Mouse (Mus musculus) ES-Bruce4 (cell line): ENCODE results near the gene Lpar1. TPM values are rescaled to one million over a fixed set of nuclear protein-coding genes. Genes with fewer than 3 reads are reported as not detected.

Experiments
- H3K27ac ChIP-seq: 2 replicates; pipeline ENCODE4 v1.5.1; 2012; ENCODE audit warnings: low read length, inconsistent platforms; ENCODE audit not compliant: insufficient read depth
- H3K27me3 ChIP-seq: 2 replicates; pipeline ENCODE4 v1.6.1; 2012; ENCODE audit warnings: mild to moderate bottlenecking, low read length, inconsistent platforms; ENCODE audit not compliant: control insufficient read depth, poor library complexity, insufficient read depth, severe bottlenecking
- H3K36me3 ChIP-seq: 2 replicates; pipeline ENCODE4 v1.6.1; 2012; ENCODE audit warnings: inconsistent platforms, mild to moderate bottlenecking, low read length, moderate library complexity; ENCODE audit not compliant: control insufficient read depth, poor library complexity, insufficient read depth, severe bottlenecking
- H3K4me1 ChIP-seq: one replicate; pipeline ENCODE4 v1.8.1; 2011; ENCODE audit warnings: low read length; ENCODE audit not compliant: control insufficient read depth, insufficient read depth
- H3K4me3 ChIP-seq: 2 replicates; pipeline ENCODE4 v1.5.1; 2011; ENCODE audit warnings: low read depth, mild to moderate bottlenecking, low read length
- H3K9ac ChIP-seq: 2 replicates; pipeline ENCODE4 v1.6.1; 2012; ENCODE audit warnings: low read depth, mild to moderate bottlenecking, inconsistent platforms; ENCODE audit not compliant: poor library complexity, severe bottlenecking
- H3K9me3 ChIP-seq: replicated peaks from 2 replicates; pipeline ENCODE4 v1.6.1; 2012; ENCODE audit warnings: mild to moderate bottlenecking, low read length, inconsistent platforms; ENCODE audit not compliant: control insufficient read depth, poor library complexity, insufficient read depth, severe bottlenecking
- CTCF ChIP-seq: IDR thresholded peaks from one replicate; pipeline ENCODE4 v1.8.1; 2011; ENCODE audit warnings: low read depth, low read length
- EP300 ChIP-seq: IDR thresholded peaks from 2 replicates; pipeline ENCODE4 v1.6.1; 2011; ENCODE audit warnings: low read depth, low read length; ENCODE audit not compliant: insufficient read depth
- POLR2A ChIP-seq: IDR thresholded peaks from one replicate; pipeline ENCODE4 v1.8.1; 2011; ENCODE audit warnings: low read length; ENCODE audit not compliant: insufficient read depth
- polyA plus RNA-seq: library from polyadenylated mRNA; stranded (reverse); fragments of >200 nt; gene quantifications from 2 replicates; pipeline ENCODE4 v1.2.4, GENCODE M21; 2011; ENCODE audit warnings: low read depth; ENCODE audit not compliant: missing spikeins, insufficient read depth, insufficient read length

The Lpar1 gene
- 6.0 and 7.6 TPM in 2 replicates for polyA plus RNA-seq

GRCm38 (mm10) chr4:58553631-58554358 lies at the start of gene Lpar1:
Gene Lpar1 (minus strand): TSS chr4:58553898.
- TF ChIP-seq POLR2A (no peak), EP300 (0 out of 2 replicates have a peak, but pooled peaks have one; percentile 20), CTCF (no peak)
- Histone ChIP-seq H3K9me3 (no peaks in the 10 kb centered on the region), H3K4me1 (no peaks in the 10 kb centered on the region), H3K36me3 (no peaks in the 10 kb centered on the region), H3K9ac (peak within 1 kb of the TSS; percentile 67), H3K4me3 (peak within 1 kb of the TSS; percentile 80), H3K27me3 (no peaks in the 10 kb centered on the region), H3K27ac (no peak within 1 kb of the TSS; the same call in 1 of the 2 replicates)

GRCm38 (mm10) chr4:58585942-58586341 lies 32.2 kb upstream of the Lpar1 start:
- H3K9me3 ChIP-seq: no peaks in the 10 kb centered on the region
- TF ChIP-seq CTCF (no peak), POLR2A (no peak), EP300 (no peak)
- no peaks in the 10 kb centered on the region for H3K27me3 ChIP-seq
- H3K4me3 ChIP-seq: no peak overlapping the region
- H3K4me1 ChIP-seq: no peaks in the 10 kb centered on the region
- H3K36me3 ChIP-seq: no peaks in the 10 kb centered on the region
- no peak overlapping the region for H3K27ac ChIP-seq
- H3K9ac ChIP-seq: no peak overlapping the region

- H3K4me3 ChIP-seq: no peak overlapping the region
- H3K36me3 ChIP-seq: no peaks in the 10 kb centered on the region
- H3K9ac ChIP-seq: no peak overlapping the region
- no peak overlapping the region for H3K27ac ChIP-seq
- TF ChIP-seq EP300 (no peak), POLR2A (no peak), CTCF (no peak)
- no peaks in the 10 kb centered on the region for H3K9me3 ChIP-seq
- H3K27me3 ChIP-seq: no peaks in the 10 kb centered on the region
- H3K4me1 ChIP-seq: no peaks in the 10 kb centered on the region
These were observed 27.5 kb upstream of the Lpar1 start for GRCm38 (mm10) chr4:58581191-58581590.

GRCm38 (mm10) chr4:58580516-58580915 lies 26.8 kb upstream of the Lpar1 start:
- Histone ChIP-seq H3K27me3 (no peaks in the 10 kb centered on the region; the same call in 1 of the 2 replicates), H3K9ac (no peak overlapping the region), H3K36me3 (no peaks in the 10 kb centered on the region), H3K4me3 (no peak overlapping the region), H3K4me1 (no peaks in the 10 kb centered on the region), H3K9me3 (no peaks in the 10 kb centered on the region), H3K27ac (no peak overlapping the region)
- no peak for TF ChIP-seq CTCF
- TF ChIP-seq POLR2A: no peak
- TF ChIP-seq EP300: no peak

GRCm38 (mm10) chr4:58580098-58580497 lies 26.4 kb upstream of the Lpar1 start:
- no peak overlapping the region for H3K4me3 ChIP-seq
- no peaks in the 10 kb centered on the region for H3K4me1 ChIP-seq
- no peaks in the 10 kb centered on the region; the same call in 1 of the 2 replicates for H3K27me3 ChIP-seq
- no peak overlapping the region for H3K27ac ChIP-seq
- no peak overlapping the region for H3K9ac ChIP-seq
- TF ChIP-seq CTCF (no peak), EP300 (no peak), POLR2A (no peak)
- no peaks in the 10 kb centered on the region for H3K9me3 ChIP-seq
- H3K36me3 ChIP-seq: no peaks in the 10 kb centered on the region

GRCm38 (mm10) chr4:58578488-58578887 lies 24.8 kb upstream of the Lpar1 start:
- Histone ChIP-seq H3K27ac (no peak overlapping the region), H3K4me1 (no peaks in the 10 kb centered on the region)
- TF ChIP-seq EP300 (no peak), POLR2A (no peak), CTCF (no peak)

More at GRCm38 (mm10) chr4:58578488-58578887, 24.8 kb upstream of the Lpar1 start:
- no peak overlapping the region for H3K4me3 ChIP-seq
- no peaks in the 10 kb centered on the region; the same call in 1 of the 2 replicates for H3K27me3 ChIP-seq
- no peak overlapping the region for H3K9ac ChIP-seq
- H3K36me3 ChIP-seq: no peaks in the 10 kb centered on the region
- H3K9me3 ChIP-seq: no peaks in the 10 kb centered on the region
